Comparison of ENCODE assay signal across 8 mouse cellular contexts in genomic region chr2:121956224-121957018, GRCm38 (mm10). TPM values are rescaled to one million over a fixed set of nuclear protein-coding genes. Genes with fewer than 3 reads are reported as not detected.
A peak's percentile ranks its signal among the peaks of the same experiment; 100 is the strongest.
DNase-seq lines count a peak whose midpoint lies in the region; ATAC-seq and TF ChIP-seq lines count a peak whose summit lies in the region.

No protein-coding gene starts in this region.

- H3K9ac ChIP-seq in heart, embryonic 13.5 days, result peak overlapping the region; percentile 98
- H3K9ac ChIP-seq in liver, embryonic 12.5 days, result peak overlapping the region; percentile 86
- peak overlapping the region; percentile 89 for H3K9ac ChIP-seq in stomach, embryonic 15.5 days

- H3K9me3 ChIP-seq in erythroblast, embryonic 14.5 days (ENCODE audit: control insufficient read depth, low read length), result no peaks in the 10 kb centered on the region
- H3K9me3 ChIP-seq in heart, embryonic 13.5 days, result no peaks in the 10 kb centered on the region
- H3K9me3 ChIP-seq in liver, embryonic 12.5 days (replicated peaks), result no peaks in the 10 kb centered on the region
- H3K9me3 ChIP-seq in stomach, embryonic 15.5 days, result no peaks in the 10 kb centered on the region

- peaks cover 27% of the 10 kb centered on the region for H3K4me1 ChIP-seq in erythroblast, embryonic 14.5 days (ENCODE audit: control insufficient read depth)
- peaks cover 26% of the 10 kb centered on the region for H3K4me1 ChIP-seq in heart, embryonic 13.5 days
- H3K4me1 ChIP-seq in liver, embryonic 12.5 days, result peaks cover 26% of the 10 kb centered on the region
- H3K4me1 ChIP-seq in stomach, embryonic 15.5 days, result peaks cover 11% of the 10 kb centered on the region; the same call in 1 of the 2 replicates

- H3K4me3 ChIP-seq in C2C12 (ENCODE audit: insufficient read depth, poor library complexity, severe bottlenecking), result peak overlapping the region; percentile 95
- peak overlapping the region; percentile 82 for H3K4me3 ChIP-seq in erythroblast, embryonic 14.5 days (replicated peaks)
- H3K4me3 ChIP-seq in heart, embryonic 13.5 days, result peak overlapping the region; percentile 99
- H3K4me3 ChIP-seq in liver, embryonic 12.5 days, result peak overlapping the region; percentile 80
- H3K4me3 ChIP-seq in stomach, embryonic 15.5 days (replicated peaks), result peak overlapping the region; percentile 90

- peaks cover 22% of the 10 kb centered on the region for H3K36me3 ChIP-seq in C2C12 (ENCODE audit: control insufficient read depth, insufficient read depth)
- peaks cover 26% of the 10 kb centered on the region for H3K36me3 ChIP-seq in erythroblast, embryonic 14.5 days (ENCODE audit: control insufficient read depth)
- peaks cover 11% of the 10 kb centered on the region for H3K36me3 ChIP-seq in heart, embryonic 13.5 days
- H3K36me3 ChIP-seq in liver, embryonic 12.5 days, result peaks cover 15% of the 10 kb centered on the region
- H3K36me3 ChIP-seq in stomach, embryonic 15.5 days, result no peaks in the 10 kb centered on the region

- H3K27me3 ChIP-seq in C2C12 (ENCODE audit: control insufficient read depth, insufficient read depth, insufficient read length), result no peaks in the 10 kb centered on the region
- H3K27me3 ChIP-seq in erythroblast, embryonic 14.5 days (ENCODE audit: control insufficient read depth), result no peaks in the 10 kb centered on the region
- no peaks in the 10 kb centered on the region for H3K27me3 ChIP-seq in heart, embryonic 13.5 days (replicated peaks)
- H3K27me3 ChIP-seq in liver, embryonic 12.5 days (replicated peaks), result no peaks in the 10 kb centered on the region
- no peaks in the 10 kb centered on the region for H3K27me3 ChIP-seq in stomach, embryonic 15.5 days (replicated peaks)

- DNase-seq in brain, embryonic 14.5 days (ENCODE audit: low read depth), result peak; percentile 98
- peak; percentile 98 for DNase-seq in kidney, postnatal 10 days
- peak; percentile 87 to 91 for DNase-seq in natural killer cell, adult 2 months (ENCODE audit: low spot score in 2 of 2)

- no peak for TF ChIP-seq CTCF in C2C12 (IDR thresholded peaks at IDR 0.05; ENCODE audit: control insufficient read depth, insufficient read depth, insufficient read length)
- TF ChIP-seq CTCF in brain, embryonic 14.5 days (IDR thresholded peaks at IDR 0.05; ENCODE audit: borderline replicate concordance, extremely low read depth, insufficient read depth, insufficient read length), result no peak

- H3ac ChIP-seq in C2C12 (ENCODE audit: control insufficient read depth, insufficient read length, low read depth), result peak overlapping the region; percentile 80

- H3K27ac ChIP-seq in heart, embryonic 13.5 days (replicated peaks), result peak overlapping the region; percentile 97
- H3K27ac ChIP-seq in liver, embryonic 12.5 days, result peak overlapping the region; percentile 97
- H3K27ac ChIP-seq in stomach, embryonic 15.5 days, result peak overlapping the region; percentile 94

- peak overlapping the region; percentile 87 for H3K4me2 ChIP-seq in heart, embryonic 13.5 days
- H3K4me2 ChIP-seq in liver, embryonic 12.5 days, result peak overlapping the region; percentile 70
- H3K4me2 ChIP-seq in stomach, embryonic 15.5 days, result peak overlapping the region; percentile 72

- peak; percentile 19; the same call in 1 of the 2 replicates for TF ChIP-seq POLR2A in brain, embryonic 14.5 days (IDR thresholded peaks at IDR 0.05; ENCODE audit: borderline replicate concordance, extremely low read depth, insufficient read depth, insufficient read length, poor library complexity, severe bottlenecking)

- peak; percentile 88 for ATAC-seq in heart, embryonic 13.5 days (ENCODE audit: extremely low read depth, insufficient number of reproducible peaks, low FRiP score, low TSS enrichment)
- ATAC-seq in liver, embryonic 12.5 days, result peak; percentile 90
- peak; percentile 93 for ATAC-seq in stomach, embryonic 15.5 days (ENCODE audit: insufficient read depth, low FRiP score, low read depth)

- peaks cover 49% of the 10 kb centered on the region for H3K79me3 ChIP-seq in C2C12 (ENCODE audit: low read depth)

- peaks cover 52% of the 10 kb centered on the region for H3K79me2 ChIP-seq in C2C12 (ENCODE audit: control insufficient read depth, insufficient read depth)

- WGBS in heart, embryonic 13.5 days, result under 1% methylated on average over 47 of the region's 47 CpGs
- WGBS in liver, embryonic 12.5 days (ENCODE audit: insufficient replicate concordance), result under 1% methylated on average over 47 of the region's 47 CpGs
- under 1% methylated on average over 47 of the region's 47 CpGs for WGBS in stomach, embryonic 15.5 days

TF ChIP-seq in C2C12, 6 proteins besides CTCF, POLR2A, EP300 and RAD21:
- TF ChIP-seq MYOG (IDR thresholded peaks at IDR 0.05; ENCODE audit: control insufficient read depth, extremely low read depth, insufficient read length), result no peak
- TF ChIP-seq MAX (IDR thresholded peaks at IDR 0.05), result no peak
- no peak for TF ChIP-seq USF1 (IDR thresholded peaks at IDR 0.05; ENCODE audit: low read depth)
- no peak for TF ChIP-seq CEBPB (IDR thresholded peaks at IDR 0.05; ENCODE audit: low read depth)
- TF ChIP-seq FOSL1 (IDR thresholded peaks at IDR 0.05; ENCODE audit: insufficient read depth, low read length, poor library complexity, severe bottlenecking), result no peak
- TF ChIP-seq MYOD1 (IDR thresholded peaks at IDR 0.05; ENCODE audit: control insufficient read depth, insufficient read length, low read depth), result no peak

RNA-seq across cellular contexts. Expression of gene Mageb3, which starts 0.5 kb away (rescaled TPM):
- polyA plus RNA-seq in C2C12 (2012; fragmentation: generic; extraction: Trizol), result 0.22 TPM
- 0.40 and 0.68 TPM in 2 replicates for polyA plus RNA-seq in brain, embryonic 14.5 days (2012; rRNA removed)
- not detected in 2 replicates for polyA plus RNA-seq in erythroblast, embryonic 14.5 days (2012)
- 0.08 and 0.09 TPM in 2 replicates for polyA plus RNA-seq in heart, embryonic 13.5 days (2015; fragmentation: Nextera tagmentation; extraction: Ambion mirVana)
- 0.05 and 0.10 TPM in 2 replicates for polyA plus RNA-seq in liver, embryonic 12.5 days (2016; fragmentation: Nextera tagmentation; extraction: Ambion mirVana)
- polyA plus RNA-seq in stomach, embryonic 15.5 days (2015; fragmentation: Nextera tagmentation; extraction: Ambion mirVana), result 0.09 and 0.14 TPM in 2 replicates

RNA-seq across cellular contexts. Expression of gene Ctdspl2, which starts 0.6 kb away (rescaled TPM):
- polyA plus RNA-seq in C2C12 (2012; fragmentation: generic; extraction: Trizol), result 5.4 TPM
- 21.7 and 21.8 TPM in 2 replicates for polyA plus RNA-seq in brain, embryonic 14.5 days (2012; rRNA removed)
- polyA plus RNA-seq in erythroblast, embryonic 14.5 days (2012), result 0.12 and 0.15 TPM in 2 replicates
- polyA plus RNA-seq in heart, embryonic 13.5 days (2015; fragmentation: Nextera tagmentation; extraction: Ambion mirVana), result 32.7 and 33.7 TPM in 2 replicates
- 26.7 and 30.5 TPM in 2 replicates for polyA plus RNA-seq in liver, embryonic 12.5 days (2016; fragmentation: Nextera tagmentation; extraction: Ambion mirVana)
- polyA plus RNA-seq in stomach, embryonic 15.5 days (2015; fragmentation: Nextera tagmentation; extraction: Ambion mirVana), result 45.5 and 48.5 TPM in 2 replicates

Comparison
In these comparisons a context has a peak if more than half of its experiments do, and no peak if none do; other contexts are left out.
1. Peak in every context shown above with its lines: DNase-seq, ATAC-seq, H3K4me3 ChIP-seq and H3K27ac ChIP-seq.